Mouse (Mus musculus) left cerebral cortex, adult 18-20 months (tissue): ENCODE data around the gene Sept11. TPM values are rescaled to one million over a fixed set of nuclear protein-coding genes. Genes with fewer than 3 reads are reported as not detected.

Experiments
- DNase-seq, 2 experiments: peaks; one replicate each; pipeline ENCODE4 v3.0.0; 2021 to 2022; ENCODE audit warnings: low spot score in 2 of 2, mixed read lengths in 1 of 2
- total RNA-seq, 2 experiments: library from RNA; stranded (reverse); gene quantifications; 2 replicates each; pipeline ENCODE4 v1.2.3; 2021

Sept11 gene
- total RNA-seq, 2 experiments from 2014 or later = 180 to 181 TPM

- DNase-seq = peak; percentile 45 to 65
These were observed 646 bp downstream of the Sept11 start for GRCm38 (mm10) chr5:93093638-93094527.

- DNase-seq = no peak
These were observed 2.1 kb downstream of the Sept11 start for GRCm38 (mm10) chr5:93095301-93095700.

- no peak for DNase-seq
These were observed 4.1 kb downstream of the Sept11 start for GRCm38 (mm10) chr5:93097204-93097906.

- DNase-seq = no peak
These were observed 5.0 kb downstream of the Sept11 start for GRCm38 (mm10) chr5:93098219-93098618.

- no peak for DNase-seq
These were observed 5.6 kb downstream of the Sept11 start for GRCm38 (mm10) chr5:93098811-93099210.

GRCm38 (mm10) chr5:93100906-93101305 is 7.7 kb downstream of the Sept11 start:
- DNase-seq = no peak

GRCm38 (mm10) chr5:93101371-93101791 is 8.1 kb downstream of the Sept11 start:
- DNase-seq = no peak

- no peak for DNase-seq
These were observed 10.4 kb downstream of the Sept11 start for GRCm38 (mm10) chr5:93103603-93104002.

GRCm38 (mm10) chr5:93104987-93105823 is 12.0 kb downstream of the Sept11 start:
- no peak for DNase-seq

GRCm38 (mm10) chr5:93106048-93106447 is 12.8 kb downstream of the Sept11 start:
- DNase-seq = no peak

- DNase-seq = no peak
These were observed 15.5 kb downstream of the Sept11 start for GRCm38 (mm10) chr5:93108703-93109102.

GRCm38 (mm10) chr5:93109555-93109954 is 16.3 kb downstream of the Sept11 start:
- DNase-seq = no peak

- DNase-seq = no peak
These were observed 19.1 kb downstream of the Sept11 start for GRCm38 (mm10) chr5:93112290-93112689.

- no peak for DNase-seq
These were observed 20.3 kb downstream of the Sept11 start for GRCm38 (mm10) chr5:93113517-93113916.

- no peak for DNase-seq
These were observed 21.3 kb downstream of the Sept11 start for GRCm38 (mm10) chr5:93114515-93114914.

GRCm38 (mm10) chr5:93115059-93115458 is 21.8 kb downstream of the Sept11 start:
- no peak for DNase-seq

- no peak for DNase-seq
These were observed 22.6 kb downstream of the Sept11 start for GRCm38 (mm10) chr5:93115854-93116253.

- DNase-seq = no peak
These were observed 24.4 kb downstream of the Sept11 start for GRCm38 (mm10) chr5:93117648-93118047.

- no peak for DNase-seq
These were observed 28.4 kb downstream of the Sept11 start for GRCm38 (mm10) chr5:93121660-93122059.

GRCm38 (mm10) chr5:93124031-93124826 is 31.0 kb downstream of the Sept11 start:
- no peak for DNase-seq

GRCm38 (mm10) chr5:93125325-93125724 is 32.1 kb downstream of the Sept11 start:
- no peak for DNase-seq
